Mouse (Mus musculus): ENCODE results near the gene Mtfmt. TPM values are rescaled to one million over a fixed set of nuclear protein-coding genes. Genes with fewer than 3 reads are reported as not detected.

Mtfmt gene
- polyA plus RNA-seq, 1 experiment from 2014 or later = 15.3 TPM

DNA sequence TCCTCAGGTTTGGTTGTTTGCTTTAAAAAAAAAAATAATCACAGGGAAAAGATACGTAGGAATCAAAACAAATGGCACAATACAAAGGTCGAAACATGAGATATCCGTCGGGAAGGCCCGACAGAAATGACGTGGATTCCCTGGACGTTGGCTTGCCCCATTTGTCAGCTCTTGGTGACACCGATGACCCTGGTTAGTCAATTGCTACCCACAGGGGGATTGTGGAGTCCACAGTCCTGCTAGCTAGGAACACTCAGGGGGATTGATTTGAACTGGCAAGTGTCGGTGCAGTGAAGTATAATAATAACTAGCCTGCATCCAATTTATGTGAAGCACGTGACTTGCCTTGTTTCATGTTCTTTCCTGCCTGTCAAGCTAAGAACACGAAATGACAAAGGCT, 32.1 kb downstream of the Mtfmt start:
- Histone ChIP-seq H3K4me2 (no peak overlapping the region), H3K27ac (ENCODE audit: low read depth, low read length) (no peak overlapping the region), H3K27me3 (ENCODE audit: control insufficient read depth, insufficient read depth, low read length) (no peaks in the 10 kb centered on the region), H3K36me3 (ENCODE audit: control insufficient read depth, insufficient read depth, low read length) (peaks cover 7% of the 10 kb centered on the region), H3K9me3 (replicated peaks; ENCODE audit: control insufficient read depth, low read length) (no peaks in the 10 kb centered on the region), H3K9ac (ENCODE audit: low read depth, low read length) (no peak overlapping the region), H3K4me1 (ENCODE audit: control insufficient read depth, insufficient read depth, low read length) (peaks cover under 1% of the 10 kb centered on the region; the same call in 1 of the 2 replicates), H3K4me3 (ENCODE audit: low read depth, low read length) (no peak overlapping the region)
- no peak for ATAC-seq (replicated peaks; ENCODE audit: insufficient number of reproducible peaks, low FRiP score, low TSS enrichment)
- 64% methylated on average over 11 of the region's 11 CpGs for WGBS (ENCODE audit: insufficient replicate concordance)

DNA sequence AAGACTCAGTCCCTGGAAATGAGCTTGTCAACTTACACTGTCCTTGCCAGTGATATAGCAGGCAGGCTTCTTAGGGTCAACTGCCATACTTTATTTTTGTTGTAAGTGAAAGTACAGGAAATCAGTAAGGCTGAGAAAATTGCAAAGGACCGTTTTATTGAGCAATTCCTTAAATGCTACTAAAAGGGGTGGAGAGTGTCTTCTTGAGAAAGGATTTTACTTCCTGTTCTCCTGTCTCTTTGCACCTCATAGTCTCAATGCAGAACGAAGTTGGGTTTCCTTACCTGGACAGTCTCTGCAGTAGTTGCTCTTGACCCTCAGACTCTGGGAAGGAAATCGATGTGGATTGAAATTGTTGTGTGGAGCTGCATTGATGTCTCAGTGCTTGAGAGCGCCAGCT, 37.2 kb downstream of the Mtfmt start:
- ATAC-seq (replicated peaks; ENCODE audit: insufficient number of reproducible peaks, low FRiP score, low TSS enrichment) = no peak
- Histone ChIP-seq H3K4me1 (ENCODE audit: control insufficient read depth, insufficient read depth, low read length) (no peaks in the 10 kb centered on the region), H3K9ac (ENCODE audit: low read depth, low read length) (no peak overlapping the region), H3K4me3 (ENCODE audit: low read depth, low read length) (no peak overlapping the region), H3K4me2 (no peak overlapping the region), H3K36me3 (ENCODE audit: control insufficient read depth, insufficient read depth, low read length) (peaks cover 7% of the 10 kb centered on the region; the same call in 1 of the 2 replicates), H3K27ac (ENCODE audit: low read depth, low read length) (no peak overlapping the region), H3K27me3 (ENCODE audit: control insufficient read depth, insufficient read depth, low read length) (no peaks in the 10 kb centered on the region), H3K9me3 (replicated peaks; ENCODE audit: control insufficient read depth, low read length) (no peaks in the 10 kb centered on the region)
- 76% methylated on average over 4 of the region's 4 CpGs for WGBS (ENCODE audit: insufficient replicate concordance)

DNA sequence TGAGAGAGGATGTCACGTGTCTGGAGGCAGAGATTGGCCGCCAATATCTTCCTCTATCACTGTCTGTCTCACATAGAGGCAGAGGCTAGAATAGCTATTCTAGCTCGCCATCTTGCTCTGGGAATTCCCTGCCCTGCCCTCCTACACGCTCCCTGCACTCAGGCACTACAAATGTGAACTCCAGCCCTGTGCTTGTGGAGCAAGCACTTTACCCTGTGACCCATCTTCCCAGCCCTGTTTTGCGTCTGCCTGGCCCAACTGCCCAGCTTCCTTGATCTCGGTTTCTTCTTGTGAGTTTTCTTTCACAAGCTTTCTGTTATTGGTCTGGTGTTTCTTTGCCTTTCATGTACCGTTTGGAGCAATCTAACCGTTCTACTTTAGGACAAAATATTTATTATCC, 43.6 kb downstream of the Mtfmt start:
- ATAC-seq (replicated peaks; ENCODE audit: insufficient number of reproducible peaks, low FRiP score, low TSS enrichment) = no peak
- Histone ChIP-seq H3K4me2 (no peak overlapping the region), H3K36me3 (ENCODE audit: control insufficient read depth, insufficient read depth, low read length) (peaks cover 16% of the 10 kb centered on the region), H3K4me3 (ENCODE audit: low read depth, low read length) (no peak overlapping the region), H3K9ac (ENCODE audit: low read depth, low read length) (no peak overlapping the region), H3K27ac (ENCODE audit: low read depth, low read length) (no peak overlapping the region), H3K9me3 (replicated peaks; ENCODE audit: control insufficient read depth, low read length) (no peaks in the 10 kb centered on the region), H3K27me3 (ENCODE audit: control insufficient read depth, insufficient read depth, low read length) (no peaks in the 10 kb centered on the region), H3K4me1 (ENCODE audit: control insufficient read depth, insufficient read depth, low read length) (no peaks in the 10 kb centered on the region)
- 79% methylated on average over 8 of the region's 8 CpGs for WGBS (ENCODE audit: insufficient replicate concordance)

- H3K36me3 ChIP-seq (ENCODE audit: control insufficient read depth, insufficient read depth, low read length) = peaks cover 23% of the 10 kb centered on the region
- ATAC-seq (replicated peaks; ENCODE audit: insufficient number of reproducible peaks, low FRiP score, low TSS enrichment) = no peak
- 74% methylated on average over 5 of the region's 5 CpGs for WGBS (ENCODE audit: insufficient replicate concordance)
Observed at GRCm38 (mm10) chr9:65480071-65480470, 44.5 kb downstream of the Mtfmt start.

DNA sequence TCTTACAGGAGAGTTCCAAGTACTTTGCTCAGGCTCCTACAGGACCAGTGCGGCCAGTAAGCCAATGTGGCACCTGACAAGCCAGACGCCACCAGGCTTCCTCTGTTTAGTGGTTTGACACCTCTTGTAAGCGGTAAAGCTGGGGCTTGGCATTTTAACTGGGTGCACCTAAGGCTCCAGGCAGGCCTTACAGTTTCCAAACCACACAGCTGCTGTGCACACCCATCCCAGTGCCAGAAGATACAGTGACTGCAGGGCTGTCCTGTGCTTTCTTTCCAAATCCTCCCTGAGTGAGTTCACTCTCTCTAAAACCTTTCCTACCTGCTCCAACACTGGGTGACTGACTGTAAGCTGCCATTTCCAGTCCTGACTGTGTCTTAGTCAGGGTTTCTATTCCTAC, 55.9 kb downstream of the Mtfmt start:
- Histone ChIP-seq H3K9me3 (replicated peaks; ENCODE audit: control insufficient read depth, low read length) (no peaks in the 10 kb centered on the region), H3K27ac (ENCODE audit: low read depth, low read length) (no peak overlapping the region), H3K4me1 (ENCODE audit: control insufficient read depth, insufficient read depth, low read length) (no peaks in the 10 kb centered on the region), H3K4me2 (no peak overlapping the region), H3K27me3 (ENCODE audit: control insufficient read depth, insufficient read depth, low read length) (no peaks in the 10 kb centered on the region), H3K4me3 (ENCODE audit: low read depth, low read length) (no peak overlapping the region), H3K36me3 (ENCODE audit: control insufficient read depth, insufficient read depth, low read length) (peaks cover 2% of the 10 kb centered on the region), H3K9ac (ENCODE audit: low read depth, low read length) (no peak overlapping the region)
- 77% methylated on average over 3 of the region's 3 CpGs for whole genome bisulfite sequencing (ENCODE audit: insufficient replicate concordance)
- no peak for ATAC-seq (replicated peaks; ENCODE audit: insufficient number of reproducible peaks, low FRiP score, low TSS enrichment)

More at GRCm38 (mm10) chr9:65480071-65480470, 44.5 kb downstream of the Mtfmt start:
- H3K4me2 ChIP-seq = no peak overlapping the region
- H3K9ac ChIP-seq (ENCODE audit: low read depth, low read length) = no peak overlapping the region
- H3K4me1 ChIP-seq (ENCODE audit: control insufficient read depth, insufficient read depth, low read length) = no peaks in the 10 kb centered on the region
- H3K4me3 ChIP-seq (ENCODE audit: low read depth, low read length) = no peak overlapping the region
- no peaks in the 10 kb centered on the region for H3K9me3 ChIP-seq (replicated peaks; ENCODE audit: control insufficient read depth, low read length)
- no peak overlapping the region for H3K27ac ChIP-seq (ENCODE audit: low read depth, low read length)
- H3K27me3 ChIP-seq (ENCODE audit: control insufficient read depth, insufficient read depth, low read length) = no peaks in the 10 kb centered on the region

DNA sequence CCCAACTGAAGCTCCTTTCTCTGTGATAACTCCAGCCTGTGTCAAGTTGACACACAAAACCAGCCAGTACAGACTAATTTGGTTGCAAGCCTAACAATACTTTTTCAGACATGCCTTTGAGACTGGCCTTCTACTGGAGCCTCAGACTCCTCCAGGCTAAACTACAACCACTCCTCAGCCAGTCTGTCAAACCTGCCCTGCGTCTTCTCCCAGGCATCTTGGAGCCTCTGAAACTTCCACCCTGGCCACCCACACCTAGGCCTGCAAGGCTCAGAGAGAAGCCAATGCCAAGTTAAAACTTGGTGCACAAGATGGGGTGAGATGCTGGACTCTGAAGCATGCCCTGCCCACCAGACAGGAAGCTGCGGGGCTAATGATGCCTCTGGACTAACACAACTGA, 56.8 kb downstream of the Mtfmt start:
- Histone ChIP-seq H3K36me3 (ENCODE audit: control insufficient read depth, insufficient read depth, low read length) (no peaks in the 10 kb centered on the region; the same call in none of the 2 replicates), H3K9ac (ENCODE audit: low read depth, low read length) (no peak overlapping the region), H3K27ac (ENCODE audit: low read depth, low read length) (no peak overlapping the region), H3K27me3 (ENCODE audit: control insufficient read depth, insufficient read depth, low read length) (no peaks in the 10 kb centered on the region), H3K4me1 (ENCODE audit: control insufficient read depth, insufficient read depth, low read length) (no peaks in the 10 kb centered on the region), H3K9me3 (replicated peaks; ENCODE audit: control insufficient read depth, low read length) (no peaks in the 10 kb centered on the region), H3K4me3 (ENCODE audit: low read depth, low read length) (no peak overlapping the region), H3K4me2 (no peak overlapping the region)
- 72% methylated on average over 2 of the region's 2 CpGs for WGBS (ENCODE audit: insufficient replicate concordance)
- no peak for ATAC-seq (replicated peaks; ENCODE audit: insufficient number of reproducible peaks, low FRiP score, low TSS enrichment)

- WGBS (ENCODE audit: insufficient replicate concordance) = 89% methylated on average over 4 of the region's 4 CpGs
- no peak for ATAC-seq (replicated peaks; ENCODE audit: insufficient number of reproducible peaks, low FRiP score, low TSS enrichment)
- Histone ChIP-seq H3K4me1 (ENCODE audit: control insufficient read depth, insufficient read depth, low read length) (no peaks in the 10 kb centered on the region), H3K4me3 (ENCODE audit: low read depth, low read length) (no peak overlapping the region), H3K27ac (ENCODE audit: low read depth, low read length) (no peak overlapping the region), H3K36me3 (ENCODE audit: control insufficient read depth, insufficient read depth, low read length) (no peaks in the 10 kb centered on the region; the same call in 1 of the 2 replicates), H3K27me3 (ENCODE audit: control insufficient read depth, insufficient read depth, low read length) (no peaks in the 10 kb centered on the region), H3K9me3 (replicated peaks; ENCODE audit: control insufficient read depth, low read length) (no peaks in the 10 kb centered on the region), H3K4me2 (no peak overlapping the region), H3K9ac (ENCODE audit: low read depth, low read length) (no peak overlapping the region)
Observed at GRCm38 (mm10) chr9:65492851-65493250, 57.3 kb downstream of the Mtfmt start.

DNA sequence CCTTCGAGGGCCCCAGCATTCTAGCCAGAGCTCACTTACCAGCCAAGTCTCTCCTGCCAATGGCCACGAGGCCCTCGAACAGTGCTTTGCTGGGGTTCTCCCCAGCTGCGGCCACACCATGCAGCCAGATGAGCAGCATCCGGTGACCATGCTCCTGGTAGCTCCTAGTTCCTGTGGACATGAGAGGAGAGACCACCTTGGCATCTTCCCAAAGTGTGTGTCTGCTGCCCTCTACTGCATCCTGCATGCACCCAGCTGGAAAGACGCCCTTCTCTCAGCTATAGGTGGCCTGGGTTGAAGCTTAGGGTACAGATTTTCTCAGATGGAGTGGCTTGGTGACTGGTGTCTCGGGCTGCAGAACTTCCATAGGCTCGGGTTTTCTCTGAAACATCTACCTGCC, 66.6 kb downstream of the Mtfmt start:
- no peak for ATAC-seq (replicated peaks; ENCODE audit: insufficient number of reproducible peaks, low FRiP score, low TSS enrichment)
- Histone ChIP-seq H3K36me3 (ENCODE audit: control insufficient read depth, insufficient read depth, low read length) (no peaks in the 10 kb centered on the region), H3K4me3 (ENCODE audit: low read depth, low read length) (no peak overlapping the region), H3K4me2 (no peak overlapping the region), H3K4me1 (ENCODE audit: control insufficient read depth, insufficient read depth, low read length) (no peaks in the 10 kb centered on the region), H3K9ac (ENCODE audit: low read depth, low read length) (no peak overlapping the region), H3K27me3 (ENCODE audit: control insufficient read depth, insufficient read depth, low read length) (no peaks in the 10 kb centered on the region), H3K9me3 (replicated peaks; ENCODE audit: control insufficient read depth, low read length) (no peaks in the 10 kb centered on the region), H3K27ac (ENCODE audit: low read depth, low read length) (no peak overlapping the region)
- 54% methylated on average over 8 of the region's 8 CpGs for WGBS (ENCODE audit: insufficient replicate concordance)

All from heart, embryonic 11.5 days (tissue).